Comparison of ENCODE assay signal across 17 mouse cellular contexts in genomic region chr12:110228011-110228411, GRCm38 (mm10). TPM values are rescaled to one million over a fixed set of nuclear protein-coding genes. Genes with fewer than 3 reads are reported as not detected.
DNase-seq lines count a peak whose midpoint lies in the region; TF ChIP-seq lines count a peak whose summit lies in the region.
"Had no signal": no experiment of that assay in that cellular context is flagged by ENCODE, and none has a peak within 500 bp of the region (broad histone marks: within the 10 kb centered on the region; RNA-seq: fewer than 3 reads in every experiment).

No protein-coding gene starts in this region.

- peaks cover 3% of the 10 kb centered on the region; the same call in 1 of the 2 replicates for H3K4me1 ChIP-seq in cortical plate, adult 2 months (ENCODE audit: control insufficient read depth, insufficient read depth, low read length)
- H3K4me1 ChIP-seq: heart, embryonic 12.5 days had no signal

- intact Hi-C loops in heart, postnatal 10 days (cut with DNase I) = no loop called here

- 0 out of 2 replicates have a peak overlapping the region, but pooled peaks have one; percentile 13 for H3K27ac ChIP-seq in cortical plate, adult 2 months (ENCODE audit: insufficient read depth, low read length)
- H3K27ac ChIP-seq: hindbrain, embryonic 10.5 days; macrophage had no signal

- DNase-seq in frontal cortex, postnatal 14 days (ENCODE audit: low spot score in 2 of 2) = peak; percentile 36 to 47
- peak; percentile 31 to 54 for DNase-seq in left cerebral cortex, adult 18-20 months (ENCODE audit: low spot score in 2 of 2)
- DNase-seq in right cerebral cortex, postnatal 14 days = peak; percentile 34
- no peak for DNase-seq in heart, adult 8-10 months (ENCODE audit: low spot score)
- no peak for DNase-seq in spleen, postnatal 4 days (ENCODE audit: low spot score in 2 of 2)
- DNase-seq in heart, postnatal 10 days = no peak
- DNase-seq: cerebellum, adult 8-10 months; kidney, adult 11 months; kidney, postnatal 4 days; liver; lung, adult 2 months; midbrain, embryonic 14.5 days; thymus, adult 18-20 months had no signal

- TF ChIP-seq POLR2A in cortical plate, adult 2 months (IDR thresholded peaks at IDR 0.05; ENCODE audit: extremely low read depth, insufficient read depth, low read length) = no peak

- no peak overlapping the region for H3K4me3 ChIP-seq in cortical plate, adult 2 months (ENCODE audit: insufficient read depth, low read length)
- H3K4me3 ChIP-seq: heart, embryonic 12.5 days; hindbrain, embryonic 10.5 days had no signal

- TF ChIP-seq CTCF in cortical plate, adult 2 months (IDR thresholded peaks at IDR 0.05; ENCODE audit: extremely low read depth, insufficient read depth, low read length) = no peak

RNA-seq across cellular contexts. Expression of gene Dio3, which starts 50.9 kb away (rescaled TPM):
- polyA plus RNA-seq in cortical plate, adult 2 months (2012; rRNA removed) = 0.42 and 1.2 TPM in 2 replicates
- 1 to 10 TPM; 1.7 to 4.0 TPM for total RNA-seq in left cerebral cortex, adult 18-20 months (2021)
- total RNA-seq in heart, adult 8-10 months (2022) = not detected
- not detected for total RNA-seq in heart, postnatal 10 days (2021)
- polyA plus RNA-seq: macrophage had no signal

Comparison
In these comparisons a context has a peak if more than half of its experiments do, and no peak if none do; other contexts are left out.
1. DNase-seq: peak in frontal cortex, postnatal 14 days (2 of 2), left cerebral cortex, adult 18-20 months (2 of 2) and right cerebral cortex, postnatal 14 days (single experiment); none in heart, adult 8-10 months (single experiment), spleen, postnatal 4 days (0 of 2) and heart, postnatal 10 days (0 of 2).